Mouse (Mus musculus) intestine, postnatal 0 days (tissue): ENCODE data around the gene Atf6. TPM values are rescaled to one million over a fixed set of nuclear protein-coding genes. Genes with fewer than 3 reads are reported as not detected.

Experiments
- ATAC-seq: fragments of 200-750 bp; cut with Nextera tagmentation; 2 replicates; pipeline ENCODE4 v1.8.0; 2017; ENCODE audit warnings: mild to moderate bottlenecking, moderate TSS enrichment, moderate library complexity
- H3K27ac ChIP-seq: fragments of 300-500 bp; sonication (generic); 2 replicates; pipeline ENCODE4 v1.5.1; 2014; ENCODE audit warnings: mild to moderate bottlenecking, low read depth, low read length, moderate library complexity
- H3K27me3 ChIP-seq: fragments of 300-500 bp; sonication (generic); replicated peaks from 2 replicates; pipeline ENCODE4 v1.6.1; 2014; ENCODE audit warnings: low read length, mixed read lengths; ENCODE audit not compliant: control insufficient read depth, insufficient read depth
- H3K36me3 ChIP-seq: fragments of 300-500 bp; sonication (generic); 2 replicates; pipeline ENCODE4 v1.6.1; 2014; ENCODE audit warnings: mild to moderate bottlenecking, moderate library complexity; ENCODE audit not compliant: control insufficient read depth, insufficient read depth
- H3K4me1 ChIP-seq: fragments of 300-500 bp; sonication (generic); replicated peaks from 2 replicates; pipeline ENCODE4 v1.6.1; 2014; ENCODE audit warnings: antibody characterized with exemption, low read length, mixed read lengths; ENCODE audit not compliant: control insufficient read depth, insufficient read depth
- H3K4me2 ChIP-seq: fragments of 300-500 bp; sonication (generic); replicated peaks from 2 replicates; pipeline ENCODE4 v1.6.1; 2014; ENCODE audit warnings: low read depth, mild to moderate bottlenecking, moderate library complexity
- H3K4me3 ChIP-seq: fragments of 300-500 bp; sonication (generic); 2 replicates; pipeline ENCODE4 v1.5.1; 2014; ENCODE audit warnings: low read depth, low read length
- H3K9ac ChIP-seq: fragments of 300-500 bp; sonication (generic); 2 replicates; pipeline ENCODE4 v1.6.1; 2014; ENCODE audit warnings: mild to moderate bottlenecking, low read depth, low read length
- H3K9me3 ChIP-seq: fragments of 300-500 bp; sonication (generic); 2 replicates; pipeline ENCODE4 v1.6.1; 2016; ENCODE audit warnings: mixed run types; ENCODE audit not compliant: control insufficient read depth
- CTCF ChIP-seq: sonication (generic); IDR thresholded peaks from 2 replicates; pipeline ENCODE4 v1.5.1; 2016; ENCODE audit warnings: low read depth, mild to moderate bottlenecking, control low read depth, antibody characterized with exemption, moderate library complexity
- WGBS: fragments of 180-500 bp; shearing (Covaris S2); extraction: QIAGEN DNeasy Blood & Tissue Kit; methylation state at CpG from one replicate; pipeline ENCODE4 v1.1.7; 2014; 5-methylcytosine and 5-hydroxymethylcytosine counted together
- polyA plus RNA-seq: library from polyadenylated mRNA; unstranded; fragments of >200 nt; fragmentation: Nextera tagmentation; extraction: Ambion mirVana; gene quantifications from 2 replicates; pipeline ENCODE4 v1.2.1, GENCODE M21; 2015

Atf6 gene
- polyA plus RNA-seq, 1 experiment from 2014 or later = 5.4 TPM

GRCm38 (mm10) chr1:170697771-170698356 lies 169.7 kb downstream of the Atf6 start:
- no peak overlapping the region for H3K9ac ChIP-seq
- H3K4me3 ChIP-seq = no peak overlapping the region
- H3K4me2 ChIP-seq = no peak overlapping the region
- H3K36me3 ChIP-seq = no peaks in the 10 kb centered on the region
- no peak for TF ChIP-seq CTCF
- no peak overlapping the region for H3K27ac ChIP-seq
- WGBS = 77% methylated on average over 7 of the region's 7 CpGs
- no peaks in the 10 kb centered on the region for H3K27me3 ChIP-seq
- no peak for ATAC-seq
- H3K4me1 ChIP-seq = no peaks in the 10 kb centered on the region
- H3K9me3 ChIP-seq = no peaks in the 10 kb centered on the region

- Histone ChIP-seq H3K9me3 (no peaks in the 10 kb centered on the region), H3K9ac (no peak overlapping the region), H3K4me3 (no peak overlapping the region), H3K4me1 (no peaks in the 10 kb centered on the region), H3K27ac (no peak overlapping the region), H3K36me3 (no peaks in the 10 kb centered on the region), H3K27me3 (no peaks in the 10 kb centered on the region), H3K4me2 (no peak overlapping the region)
- WGBS = 91% methylated on average over 8 of the region's 8 CpGs
- no peak for ATAC-seq
- TF ChIP-seq CTCF = no peak
Observed at GRCm38 (mm10) chr1:170696996-170697395, 170.6 kb downstream of the Atf6 start.

GRCm38 (mm10) chr1:170695326-170695725 lies 172.2 kb downstream of the Atf6 start:
- WGBS = 76% methylated on average over 6 of the region's 6 CpGs
- Histone ChIP-seq H3K36me3 (no peaks in the 10 kb centered on the region), H3K4me1 (no peaks in the 10 kb centered on the region), H3K9me3 (no peaks in the 10 kb centered on the region), H3K4me3 (no peak overlapping the region), H3K27ac (no peak overlapping the region), H3K4me2 (no peak overlapping the region), H3K27me3 (no peaks in the 10 kb centered on the region), H3K9ac (no peak overlapping the region)
- TF ChIP-seq CTCF = no peak
- ATAC-seq = no peak

GRCm38 (mm10) chr1:170694821-170695291 lies 172.7 kb downstream of the Atf6 start:
- H3K27me3 ChIP-seq = no peaks in the 10 kb centered on the region
- H3K4me1 ChIP-seq = no peaks in the 10 kb centered on the region
- H3K27ac ChIP-seq = no peak overlapping the region
- H3K36me3 ChIP-seq = no peaks in the 10 kb centered on the region
- no peak for TF ChIP-seq CTCF
- WGBS = 35% methylated on average over 5 of the region's 5 CpGs
- no peak for ATAC-seq
- no peak overlapping the region for H3K4me3 ChIP-seq
- H3K4me2 ChIP-seq = no peak overlapping the region
- H3K9me3 ChIP-seq = no peaks in the 10 kb centered on the region
- H3K9ac ChIP-seq = no peak overlapping the region

DNA sequence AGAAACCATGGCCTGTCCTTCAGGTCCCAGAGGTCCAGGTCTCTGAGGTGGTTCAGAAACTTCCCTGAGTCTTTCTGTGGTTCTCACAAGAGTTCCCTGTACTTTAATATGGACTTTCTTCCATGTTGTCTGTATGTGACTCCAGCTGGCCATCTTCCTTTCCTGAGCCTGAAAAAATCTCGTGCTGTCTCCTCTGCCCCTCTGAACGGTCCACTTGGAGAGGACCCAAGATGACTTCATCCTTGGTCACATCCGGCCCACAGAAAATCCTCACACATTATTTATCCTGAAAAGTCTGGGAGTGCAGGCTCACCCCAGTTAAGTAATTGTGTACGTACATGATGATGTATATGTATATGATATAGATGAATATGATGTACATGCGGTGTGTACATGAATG lies 176.3 kb downstream of the Atf6 start:
- Histone ChIP-seq H3K36me3 (no peaks in the 10 kb centered on the region), H3K4me3 (no peak overlapping the region), H3K4me2 (no peak overlapping the region), H3K9me3 (no peaks in the 10 kb centered on the region), H3K9ac (no peak overlapping the region), H3K27me3 (no peaks in the 10 kb centered on the region), H3K4me1 (no peaks in the 10 kb centered on the region), H3K27ac (no peak overlapping the region)
- 71% methylated on average over 5 of the region's 5 CpGs for WGBS
- TF ChIP-seq CTCF = no peak
- ATAC-seq = no peak

- Histone ChIP-seq H3K9me3 (no peaks in the 10 kb centered on the region), H3K27ac (no peak overlapping the region), H3K4me1 (no peaks in the 10 kb centered on the region), H3K9ac (no peak overlapping the region), H3K4me3 (no peak overlapping the region), H3K36me3 (no peaks in the 10 kb centered on the region), H3K27me3 (no peaks in the 10 kb centered on the region), H3K4me2 (no peak overlapping the region)
- WGBS = 91% methylated on average over 8 of the region's 8 CpGs
- no peak for TF ChIP-seq CTCF
- ATAC-seq = no peak
Observed at GRCm38 (mm10) chr1:170689773-170690172, 177.8 kb downstream of the Atf6 start.

DNA sequence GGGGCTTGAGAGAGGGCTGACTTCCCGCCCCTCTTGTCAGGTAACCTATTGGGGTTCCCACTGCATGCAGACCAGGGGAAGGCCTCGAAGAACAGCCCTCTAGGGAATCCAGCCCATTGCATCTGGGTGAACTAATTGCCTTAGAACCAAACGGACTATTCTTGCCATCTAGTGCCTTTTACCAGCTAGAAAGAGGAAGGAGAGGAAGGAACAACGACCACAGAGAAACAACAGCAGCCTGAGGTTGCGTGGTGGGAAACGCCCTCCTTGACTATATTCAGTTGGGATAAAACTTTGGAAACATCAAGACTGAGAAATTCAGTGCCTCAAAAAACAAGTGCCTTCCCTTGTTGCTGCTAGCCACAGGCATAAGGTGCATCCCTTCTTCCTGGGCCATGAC lies 183.7 kb downstream of the Atf6 start:
- Histone ChIP-seq H3K9ac (no peak overlapping the region), H3K4me2 (no peak overlapping the region), H3K36me3 (no peaks in the 10 kb centered on the region), H3K9me3 (no peaks in the 10 kb centered on the region), H3K27ac (no peak overlapping the region), H3K4me3 (no peak overlapping the region), H3K4me1 (no peaks in the 10 kb centered on the region), H3K27me3 (no peaks in the 10 kb centered on the region)
- 77% methylated on average over 6 of the region's 6 CpGs for WGBS
- no peak for ATAC-seq
- no peak for TF ChIP-seq CTCF
